In genomic region chr4:82433926-82434705, GRCm38 (mm10) we compare ENCODE assay signal across 18 mouse cellular contexts.
DNase-seq lines count a peak whose midpoint lies in the region; ATAC-seq and TF ChIP-seq lines count a peak whose summit lies in the region.
"Had no signal": no experiment of that assay in that cellular context is flagged by ENCODE, and none has a peak within 500 bp of the region (broad histone marks: within the 10 kb centered on the region; RNA-seq: fewer than 3 reads in every experiment).

No protein-coding gene starts in this region.

- TF ChIP-seq EP300 in stomach, postnatal 0 days (optimal IDR thresholded peaks at IDR 0.05) = no peak

- intact Hi-C loops in heart, postnatal 14 days (cut with DNase I) = loop anchor here (2.0 kb wide), 1 partner anchor 29 kb away; no protein-coding TSS in a partner anchor

- no peak overlapping the region for H3K4me3 ChIP-seq in forebrain, embryonic 14.5 days (ENCODE audit: low read depth, low read length)
- H3K4me3 ChIP-seq in forebrain, embryonic 12.5 days (replicated peaks) = no peak overlapping the region
- H3K4me3 ChIP-seq in heart, embryonic 15.5 days = no peak overlapping the region
- no peak overlapping the region for H3K4me3 ChIP-seq in midbrain, embryonic 15.5 days
- no peak overlapping the region for H3K4me3 ChIP-seq in midbrain, embryonic 13.5 days (replicated peaks)
- no peak overlapping the region for H3K4me3 ChIP-seq in stomach, postnatal 0 days (ENCODE audit: low read depth, low read length)
- H3K4me3 ChIP-seq: limb, embryonic 10.5 days; liver, embryonic 15.5 days; neural tube, embryonic 13.5 days had no signal

- 43% methylated on average over 13 of the region's 13 CpGs for WGBS in forebrain, embryonic 14.5 days
- 72% methylated on average over 13 of the region's 13 CpGs for WGBS in forebrain, embryonic 12.5 days
- WGBS in heart, embryonic 15.5 days = 42% methylated on average over 13 of the region's 13 CpGs
- 56% methylated on average over 13 of the region's 13 CpGs for WGBS in midbrain, embryonic 15.5 days
- WGBS in midbrain, embryonic 13.5 days = 66% methylated on average over 13 of the region's 13 CpGs
- WGBS in stomach, postnatal 0 days = 53% methylated on average over 13 of the region's 13 CpGs

- peak; percentile 58 for DNase-seq in forebrain, embryonic 14.5 days (ENCODE audit: low spot score)
- no peak for DNase-seq in heart, postnatal 14 days
- no peak for DNase-seq in stomach, postnatal 0 days (ENCODE audit: low spot score)
- DNase-seq in left cerebral cortex, adult 8-10 months (ENCODE audit: low spot score in 2 of 2) = no peak
- DNase-seq: adrenal gland, postnatal 36 days; cerebellum, postnatal 10 days; gastrocnemius, postnatal 10 days; kidney, postnatal 36 days; layer of hippocampus, postnatal 36 days; thymus, adult 2 months had no signal

- no peak for ATAC-seq in forebrain, embryonic 14.5 days
- ATAC-seq in forebrain, embryonic 12.5 days (ENCODE audit: low FRiP score) = no peak
- no peak for ATAC-seq in heart, embryonic 15.5 days (replicated peaks; ENCODE audit: insufficient number of reproducible peaks, insufficient read depth, low FRiP score, low read depth)
- peak; percentile 49; the same call in 1 of the 2 replicates for ATAC-seq in midbrain, embryonic 15.5 days (replicated peaks)
- no peak for ATAC-seq in midbrain, embryonic 13.5 days
- no peak for ATAC-seq in stomach, postnatal 0 days (ENCODE audit: low FRiP score, low TSS enrichment)
- ATAC-seq: activated CD4-positive, CD25-positive, alpha-beta regulatory T cell, adult 4 months had no signal

- no peaks in the 10 kb centered on the region for H3K36me3 ChIP-seq in forebrain, embryonic 14.5 days (ENCODE audit: control insufficient read depth, insufficient read depth, low read length)
- H3K36me3 ChIP-seq in forebrain, embryonic 12.5 days (replicated peaks) = no peaks in the 10 kb centered on the region
- H3K36me3 ChIP-seq in heart, embryonic 15.5 days = no peaks in the 10 kb centered on the region
- no peaks in the 10 kb centered on the region for H3K36me3 ChIP-seq in midbrain, embryonic 15.5 days (replicated peaks)
- H3K36me3 ChIP-seq in midbrain, embryonic 13.5 days = no peaks in the 10 kb centered on the region
- no peaks in the 10 kb centered on the region for H3K36me3 ChIP-seq in stomach, postnatal 0 days (ENCODE audit: control insufficient read depth, insufficient read depth, low read length)
- H3K36me3 ChIP-seq: limb, embryonic 10.5 days; liver, embryonic 15.5 days; neural tube, embryonic 13.5 days had no signal

- no peaks in the 10 kb centered on the region for H3K27me3 ChIP-seq in forebrain, embryonic 14.5 days (replicated peaks; ENCODE audit: control insufficient read depth, insufficient read depth, low read length)
- no peaks in the 10 kb centered on the region for H3K27me3 ChIP-seq in forebrain, embryonic 12.5 days
- no peaks in the 10 kb centered on the region for H3K27me3 ChIP-seq in heart, embryonic 15.5 days
- H3K27me3 ChIP-seq in midbrain, embryonic 15.5 days (replicated peaks) = no peaks in the 10 kb centered on the region
- no peaks in the 10 kb centered on the region for H3K27me3 ChIP-seq in midbrain, embryonic 13.5 days
- no peaks in the 10 kb centered on the region for H3K27me3 ChIP-seq in stomach, postnatal 0 days (ENCODE audit: control insufficient read depth, insufficient read depth, low read length)
- H3K27me3 ChIP-seq: liver, embryonic 15.5 days; neural tube, embryonic 13.5 days had no signal

- H3K9ac ChIP-seq in forebrain, embryonic 14.5 days (ENCODE audit: low read length) = no peak overlapping the region
- H3K9ac ChIP-seq in forebrain, embryonic 12.5 days = no peak overlapping the region
- H3K9ac ChIP-seq in heart, embryonic 15.5 days = no peak overlapping the region
- H3K9ac ChIP-seq in midbrain, embryonic 15.5 days = no peak overlapping the region
- H3K9ac ChIP-seq in midbrain, embryonic 13.5 days (replicated peaks) = no peak overlapping the region
- no peak overlapping the region for H3K9ac ChIP-seq in stomach, postnatal 0 days (ENCODE audit: low read length)
- H3K9ac ChIP-seq: liver, embryonic 15.5 days; neural tube, embryonic 13.5 days had no signal

- H3K4me2 ChIP-seq in forebrain, embryonic 14.5 days (ENCODE audit: low read length) = no peak overlapping the region
- H3K4me2 ChIP-seq in forebrain, embryonic 12.5 days = no peak overlapping the region
- peak overlapping the region; percentile 16; the same call in 1 of the 2 replicates for H3K4me2 ChIP-seq in heart, embryonic 15.5 days
- H3K4me2 ChIP-seq in midbrain, embryonic 15.5 days = no peak overlapping the region
- no peak overlapping the region for H3K4me2 ChIP-seq in midbrain, embryonic 13.5 days (replicated peaks)
- H3K4me2 ChIP-seq in stomach, postnatal 0 days (replicated peaks; ENCODE audit: low read depth) = 0 out of 2 replicates have a peak overlapping the region, but pooled peaks have one; percentile 8
- H3K4me2 ChIP-seq: liver, embryonic 15.5 days; neural tube, embryonic 13.5 days had no signal

- peaks cover 52% of the 10 kb centered on the region for H3K4me1 ChIP-seq in forebrain, embryonic 14.5 days (ENCODE audit: control insufficient read depth, insufficient read depth, low read length)
- peaks cover 40% of the 10 kb centered on the region for H3K4me1 ChIP-seq in forebrain, embryonic 12.5 days
- peaks cover 72% of the 10 kb centered on the region for H3K4me1 ChIP-seq in heart, embryonic 15.5 days (replicated peaks)
- 0 out of 2 replicates have a peak, but pooled peaks cover 9% of the 10 kb centered on the region for H3K4me1 ChIP-seq in midbrain, embryonic 15.5 days
- peaks cover 44% of the 10 kb centered on the region for H3K4me1 ChIP-seq in midbrain, embryonic 13.5 days (replicated peaks)
- H3K4me1 ChIP-seq in stomach, postnatal 0 days (replicated peaks; ENCODE audit: control insufficient read depth, insufficient read depth) = peaks cover 6% of the 10 kb centered on the region; the same call in 1 of the 2 replicates
- H3K4me1 ChIP-seq: liver, embryonic 15.5 days had no signal

- no peak for TF ChIP-seq CTCF in stomach, postnatal 0 days (IDR thresholded peaks at IDR 0.05; ENCODE audit: low read depth)

- H3K9me3 ChIP-seq in forebrain, embryonic 14.5 days (replicated peaks; ENCODE audit: control insufficient read depth, low read length) = no peaks in the 10 kb centered on the region
- H3K9me3 ChIP-seq in forebrain, embryonic 12.5 days = no peaks in the 10 kb centered on the region
- no peaks in the 10 kb centered on the region for H3K9me3 ChIP-seq in heart, embryonic 15.5 days (replicated peaks)
- no peaks in the 10 kb centered on the region for H3K9me3 ChIP-seq in midbrain, embryonic 15.5 days
- H3K9me3 ChIP-seq in midbrain, embryonic 13.5 days = no peaks in the 10 kb centered on the region
- H3K9me3 ChIP-seq in stomach, postnatal 0 days (ENCODE audit: control insufficient read depth, low read length) = no peaks in the 10 kb centered on the region
- H3K9me3 ChIP-seq: limb, embryonic 10.5 days; liver, embryonic 15.5 days; neural tube, embryonic 13.5 days had no signal

- no peak overlapping the region; the same call in 1 of the 2 replicates for H3K27ac ChIP-seq in forebrain, embryonic 14.5 days (ENCODE audit: low read depth, low read length)
- H3K27ac ChIP-seq in forebrain, embryonic 12.5 days = no peak overlapping the region
- H3K27ac ChIP-seq in heart, embryonic 15.5 days = peak overlapping the region; percentile 72
- H3K27ac ChIP-seq in midbrain, embryonic 15.5 days = no peak overlapping the region
- no peak overlapping the region for H3K27ac ChIP-seq in midbrain, embryonic 13.5 days
- peak overlapping the region; percentile 18; the same call in 1 of the 2 replicates for H3K27ac ChIP-seq in stomach, postnatal 0 days (replicated peaks)
- H3K27ac ChIP-seq: limb, embryonic 10.5 days; liver, embryonic 15.5 days had no signal

Comparison
In these comparisons a context has a peak if more than half of its experiments do, and no peak if none do; other contexts are left out.
1. H3K27ac ChIP-seq: peak in heart, embryonic 15.5 days (single experiment) and stomach, postnatal 0 days (single experiment); none in forebrain, embryonic 14.5 days (single experiment), forebrain, embryonic 12.5 days (single experiment), midbrain, embryonic 15.5 days (single experiment) and midbrain, embryonic 13.5 days (single experiment).
2. H3K4me2 ChIP-seq: peak in heart, embryonic 15.5 days (single experiment) and stomach, postnatal 0 days (single experiment); none in forebrain, embryonic 14.5 days (single experiment), forebrain, embryonic 12.5 days (single experiment), midbrain, embryonic 15.5 days (single experiment) and midbrain, embryonic 13.5 days (single experiment).